Mouse (Mus musculus): ENCODE results near the gene Mtus2.

DNA sequence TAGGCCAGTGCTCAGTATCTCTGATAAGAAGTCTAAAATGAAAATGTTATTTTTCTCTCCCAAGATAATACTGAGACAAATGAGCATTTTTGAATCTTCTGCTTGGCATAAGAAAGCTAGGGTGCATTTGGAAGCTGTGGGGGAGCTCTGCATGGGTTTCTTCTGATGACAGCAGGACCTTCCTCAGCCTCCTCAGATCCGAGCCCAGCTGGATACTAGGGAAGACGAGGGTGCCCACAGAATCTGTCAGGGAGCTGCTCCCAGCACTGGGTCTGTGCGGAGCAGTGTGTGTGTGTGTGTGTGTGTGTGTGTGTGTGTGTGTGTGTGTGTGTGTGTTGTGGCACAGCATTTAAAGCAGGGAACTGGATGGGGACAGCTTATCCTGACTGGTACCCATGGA, 130.7 kb downstream of the Mtus2 start:
- TF ChIP-seq CTCF (IDR thresholded peaks at IDR 0.05; ENCODE audit: low read depth, low read length) (no peak), POLR2A (IDR thresholded peaks at IDR 0.05; ENCODE audit: extremely low read depth, insufficient read depth, low read length) (no peak)
